Mouse (Mus musculus): ENCODE measurements around the gene Gm21616. TPM values are rescaled to one million over a fixed set of nuclear protein-coding genes. Genes with fewer than 3 reads are reported as not detected.

The Gm21616 gene
- polyA plus RNA-seq (2017; shearing (Covaris generic)): not detected

GRCm38 (mm10) chrX:125435242-125435641 is at the start of gene Gm21616:
Gene Gm21616, plus strand, starts transcription at chrX:125435542.

Measured in inflammation-experienced regulatory T-cells, adult 16 weeks (primary cell).